Mouse (Mus musculus) lung, postnatal 10 days (tissue): ENCODE data around the gene Itgb5.

Source experiments
- DNase-seq: peaks from one replicate; pipeline ENCODE4 v3.0.0; 2021

Itgb5 gene

DNA sequence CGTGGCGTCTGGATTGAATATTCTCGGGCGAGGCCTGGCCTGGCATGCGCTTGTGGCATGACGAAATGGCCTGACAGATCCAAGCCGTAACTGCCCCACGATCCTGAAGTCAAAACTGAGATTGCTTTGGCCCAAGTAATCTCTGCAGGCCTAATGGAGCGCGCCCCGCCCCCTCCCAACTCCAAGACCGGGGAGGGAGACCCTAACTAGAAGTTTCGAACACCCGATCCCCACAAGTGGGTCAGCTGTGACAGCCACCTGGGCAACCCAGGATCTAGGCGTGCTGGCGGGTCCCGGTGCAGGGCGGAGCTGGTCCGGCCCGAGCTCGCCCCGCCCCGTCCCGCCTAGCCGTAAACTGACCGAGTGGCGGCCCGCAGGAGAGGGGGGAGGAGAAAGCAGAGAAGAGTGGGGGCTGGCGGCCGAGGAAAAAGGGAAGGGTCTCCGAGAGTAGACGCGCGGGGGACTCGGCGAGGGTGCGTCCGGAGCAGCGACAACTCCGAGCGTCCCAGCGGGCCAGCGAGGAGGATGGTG is at the start of gene Itgb5:
TSS of gene Itgb5 (plus strand) at position 365 of the 531 bp plus-strand sequence.
- DNase-seq = peak; percentile 81

DNA sequence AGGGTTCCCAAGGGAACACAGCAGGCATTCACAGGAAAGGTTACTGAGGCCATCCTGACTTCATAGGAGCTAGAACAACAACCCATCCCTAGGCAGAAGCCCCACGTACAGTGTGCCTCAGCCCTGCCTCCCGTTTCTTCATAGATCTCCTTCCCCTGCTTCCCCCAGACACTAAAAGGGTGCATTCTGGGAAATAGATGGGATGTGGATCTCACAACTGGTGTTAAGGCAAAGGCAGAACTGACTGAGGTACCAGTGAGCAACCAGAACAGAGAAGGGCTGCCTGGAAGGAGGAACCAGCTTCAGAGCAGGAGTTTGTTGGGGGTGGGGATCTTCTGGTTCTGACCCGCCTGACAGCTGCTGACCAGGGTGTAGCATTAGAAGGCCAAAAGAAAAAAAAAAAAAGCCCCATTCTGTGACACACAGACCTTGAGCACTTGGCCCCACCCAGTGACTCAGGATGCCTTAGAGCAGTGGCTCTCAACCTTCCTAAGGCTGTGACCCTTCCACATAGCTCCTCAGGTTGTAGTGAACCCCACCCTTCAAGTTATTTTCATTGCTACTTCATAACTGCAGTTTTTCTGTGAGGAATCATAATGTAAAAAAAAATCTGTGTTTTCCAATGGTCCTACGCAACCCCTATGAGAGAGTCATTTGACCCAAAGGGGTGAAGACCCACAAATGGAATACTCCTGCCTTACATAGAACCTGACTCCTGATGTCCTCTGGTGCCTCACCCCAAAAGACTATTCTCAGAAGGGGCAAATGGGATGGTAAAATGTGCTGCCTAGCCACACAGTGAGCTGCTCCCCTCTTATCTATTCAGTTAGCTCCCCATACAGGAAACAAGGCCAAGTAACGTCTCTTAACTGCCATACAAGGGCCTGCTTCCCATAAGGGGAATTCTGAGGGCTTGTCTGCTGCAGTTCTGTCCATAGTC is 47.4 kb upstream of the Itgb5 start:
- no peak for DNase-seq

DNA sequence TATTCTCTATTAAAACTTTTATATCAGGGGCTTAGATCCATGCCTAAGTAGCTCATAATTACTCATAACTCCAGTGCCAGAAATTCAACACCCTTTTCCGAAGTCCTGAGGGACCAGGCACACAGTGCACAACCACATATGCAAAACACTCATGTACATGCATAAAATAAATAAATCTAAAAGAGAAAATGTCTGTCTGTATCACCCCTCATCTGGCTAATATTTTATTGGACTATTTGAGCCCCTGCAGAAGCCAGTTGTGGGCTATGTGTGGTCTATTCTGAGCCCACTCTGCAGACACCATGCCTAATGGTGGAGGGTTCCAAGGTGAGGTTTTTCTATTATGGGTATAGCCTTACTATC is 46.8 kb upstream of the Itgb5 start:
- no peak for DNase-seq

DNA sequence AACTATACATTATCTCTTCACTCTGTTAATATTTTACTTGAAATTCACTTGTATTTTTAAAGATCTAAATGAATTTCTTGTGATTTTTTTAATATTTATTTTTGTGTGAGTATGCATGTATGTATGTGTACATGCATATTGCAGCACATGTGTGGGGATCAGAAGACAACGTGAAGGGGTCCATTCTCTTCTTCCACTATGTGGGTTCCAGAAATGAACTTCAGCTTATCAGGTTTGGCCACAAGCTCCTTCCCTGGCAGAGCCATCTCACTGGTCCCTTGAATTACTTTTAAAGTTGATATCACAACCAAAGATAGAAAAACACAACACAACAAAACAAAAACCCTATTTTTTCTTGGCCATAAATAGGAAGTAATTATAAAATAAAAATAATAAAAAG is 44.9 kb upstream of the Itgb5 start:
- no peak for DNase-seq

DNA sequence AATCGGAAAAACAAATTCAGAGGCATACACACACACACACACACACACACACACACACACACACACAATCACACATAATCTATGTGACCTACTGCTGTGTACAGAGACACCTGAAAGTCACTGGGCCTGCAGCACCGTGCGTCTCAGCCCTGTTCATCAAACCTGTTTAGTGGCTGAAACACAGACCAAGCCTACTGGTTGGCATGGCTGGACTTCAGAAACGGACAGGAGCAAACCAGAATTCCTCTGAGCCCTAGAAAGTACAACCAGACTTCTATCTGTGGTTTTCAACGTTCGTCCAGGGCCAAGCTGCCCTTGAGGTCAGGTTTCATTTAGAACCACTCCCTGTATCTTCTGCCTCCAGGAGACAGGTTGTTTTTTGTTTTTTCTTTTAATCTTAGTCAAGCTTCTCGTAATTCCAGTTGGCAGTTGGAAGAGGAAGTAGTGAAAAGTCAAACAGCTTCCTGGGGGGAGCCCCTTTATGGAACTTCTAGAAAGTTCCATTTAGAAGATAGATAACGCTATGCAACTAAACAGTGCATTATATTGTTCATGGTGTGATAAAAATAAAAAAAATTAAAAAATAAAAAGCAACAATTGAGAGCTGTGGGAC is 44.3 kb upstream of the Itgb5 start:
- DNase-seq = no peak

DNA sequence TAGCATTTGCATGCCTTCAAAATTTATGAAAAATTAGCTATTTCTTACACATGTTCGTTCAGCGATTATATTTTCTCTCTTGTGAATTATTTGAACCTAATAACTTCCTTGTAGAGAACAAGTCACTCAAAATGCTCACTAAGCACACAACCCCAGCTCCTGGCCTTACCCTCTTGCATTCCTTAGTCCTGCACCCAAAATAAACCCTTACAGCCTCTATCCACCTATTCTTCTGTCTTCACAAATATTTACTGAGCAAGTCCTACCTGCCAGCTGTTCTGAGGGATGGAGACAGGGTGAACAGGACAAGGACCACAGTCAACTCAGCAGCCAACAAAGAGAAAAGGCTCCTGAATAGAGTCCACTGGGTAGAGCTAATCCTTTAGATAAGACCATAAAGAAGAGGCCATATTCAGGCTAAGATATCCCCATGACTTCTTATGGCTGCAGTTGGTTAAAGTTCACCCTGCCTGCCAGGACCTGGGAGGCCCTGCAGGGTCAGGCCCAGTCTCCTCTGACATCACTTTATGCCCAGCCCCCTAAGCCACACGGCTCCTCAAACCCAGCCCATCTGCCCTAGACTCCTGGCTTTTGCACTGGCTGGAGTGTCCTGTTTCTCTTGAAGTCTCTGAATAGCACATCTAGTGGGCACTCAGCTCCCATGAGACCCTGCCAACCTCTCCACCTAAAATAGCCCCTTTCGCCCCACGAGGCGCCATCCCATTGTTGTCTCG is 42.6 kb upstream of the Itgb5 start:
- no peak for DNase-seq

DNA sequence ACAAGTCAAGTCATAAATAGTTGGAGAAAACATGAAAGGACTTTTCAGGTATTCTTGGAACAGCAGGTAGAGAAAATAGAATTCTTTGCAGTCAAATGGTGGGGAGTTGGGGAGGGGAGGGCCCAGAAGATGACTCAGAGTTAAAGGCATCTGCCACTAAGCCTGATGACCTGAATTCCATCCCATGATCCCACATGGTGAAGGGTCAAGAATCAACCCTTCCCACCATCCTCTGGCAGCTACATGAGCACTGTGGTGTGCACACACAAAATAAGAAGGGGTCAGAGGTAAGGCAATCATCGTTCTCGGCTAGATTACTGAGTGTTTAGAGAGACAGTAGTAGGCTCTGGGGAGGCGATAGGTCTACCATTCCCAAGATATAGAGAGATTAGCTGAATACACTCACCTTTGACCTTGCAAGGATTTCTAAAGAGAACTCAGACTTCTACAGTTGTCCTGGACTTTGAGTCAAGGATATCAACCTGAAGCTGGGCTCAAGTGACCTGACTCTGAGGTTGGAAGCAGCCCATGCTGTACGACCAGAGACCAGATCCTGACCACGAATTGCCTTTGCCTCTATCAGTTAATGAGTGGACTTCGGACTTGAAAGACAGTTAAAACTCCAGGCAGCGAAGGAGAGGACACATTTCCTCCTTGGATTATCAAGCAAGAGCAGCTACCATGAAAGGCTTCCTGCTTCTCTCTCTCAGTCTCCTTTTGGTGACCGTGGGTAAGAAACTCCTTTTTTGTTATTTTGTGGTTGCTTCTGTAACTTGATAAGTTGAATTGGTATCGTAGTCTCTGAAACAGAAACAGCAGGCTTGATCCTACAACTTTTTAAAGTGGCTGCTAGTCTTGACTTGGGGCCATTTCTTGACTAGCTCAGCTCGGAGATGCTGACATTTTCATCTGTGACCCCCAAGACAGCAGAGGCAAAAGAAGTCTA is 35.3 kb upstream of the Itgb5 start, which contains the start of gene Muc13:
TSS of gene Muc13 (plus strand) at position 192 of the 946 bp plus-strand sequence.
- no peak for DNase-seq

DNA sequence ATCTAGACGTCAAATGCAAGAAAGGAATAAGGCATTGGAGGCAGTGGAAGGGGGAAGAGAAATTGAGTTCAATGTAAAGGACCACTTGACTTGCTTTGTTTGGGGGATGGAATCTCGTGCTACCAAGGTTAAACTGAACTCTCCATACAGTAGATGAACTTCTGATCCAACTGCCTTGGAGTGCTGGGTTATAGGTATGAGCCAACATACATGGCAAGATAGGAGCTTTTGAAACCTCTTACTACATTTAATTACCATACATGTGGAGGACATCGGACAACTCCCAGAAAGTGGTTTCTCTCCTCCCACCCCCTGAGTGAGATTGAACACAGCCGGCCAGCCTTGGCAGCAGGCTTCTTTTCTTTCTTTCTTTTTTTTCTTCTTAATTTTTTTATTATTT is 34.4 kb upstream of the Itgb5 start:
- no peak for DNase-seq

DNA sequence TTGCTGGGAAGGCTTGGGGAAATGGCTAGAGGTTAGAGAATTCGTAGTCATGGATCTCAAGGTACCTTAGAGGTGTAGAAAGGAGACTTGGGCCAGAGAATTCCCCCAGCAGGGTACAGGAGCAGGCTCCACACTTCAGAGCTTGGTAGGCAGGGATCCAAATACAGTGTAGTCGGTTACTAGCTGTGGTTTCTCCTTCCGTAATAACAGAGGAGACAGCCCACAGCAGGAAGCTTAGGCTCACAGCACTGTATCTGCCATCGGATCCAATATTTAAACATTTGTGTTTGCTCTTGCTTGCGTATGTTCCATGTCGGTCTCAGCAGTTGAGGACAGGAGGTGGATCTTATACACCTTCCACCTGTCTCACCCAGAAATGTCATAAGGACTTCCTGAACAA is 33.6 kb upstream of the Itgb5 start:
- DNase-seq = no peak

DNA sequence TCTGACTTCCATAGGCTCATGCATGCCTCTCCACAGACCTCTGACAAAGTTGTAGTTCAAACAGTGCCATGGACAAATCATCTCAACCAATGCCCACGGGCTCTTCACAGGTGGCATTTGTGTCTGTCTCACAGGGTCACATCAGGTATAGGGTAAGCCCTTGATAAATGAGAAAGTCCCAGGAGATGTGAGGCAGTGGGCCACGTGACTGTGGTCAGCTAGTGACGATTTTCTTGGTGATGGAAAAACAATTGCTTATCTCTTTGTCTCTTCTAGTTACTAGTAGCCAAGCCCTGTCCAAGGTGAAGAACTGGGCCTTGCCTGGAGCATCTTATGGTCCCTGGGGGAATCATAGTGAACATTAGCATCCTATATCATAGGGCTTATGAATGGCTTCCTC is 32.7 kb upstream of the Itgb5 start:
- no peak for DNase-seq

DNA sequence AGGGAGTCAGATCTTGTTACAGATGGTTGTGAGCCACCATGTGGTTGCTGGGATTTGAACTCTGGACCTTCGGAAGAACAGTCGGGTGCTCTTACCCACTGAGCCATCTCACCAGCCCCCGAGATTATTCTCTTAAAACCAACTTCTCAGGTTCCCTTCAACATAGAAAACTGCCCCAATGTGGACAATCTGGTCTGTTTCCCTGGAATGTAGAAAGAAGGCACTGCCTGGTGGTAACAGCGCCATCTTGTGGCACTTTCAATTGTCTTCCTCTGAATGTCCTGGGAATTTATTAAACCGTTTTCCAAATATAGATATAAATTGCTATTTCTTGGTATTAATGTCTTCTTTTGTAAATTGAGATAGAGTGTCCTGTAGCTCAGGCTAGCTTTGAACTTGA is 31.6 kb upstream of the Itgb5 start:
- DNase-seq = peak; percentile 72

DNA sequence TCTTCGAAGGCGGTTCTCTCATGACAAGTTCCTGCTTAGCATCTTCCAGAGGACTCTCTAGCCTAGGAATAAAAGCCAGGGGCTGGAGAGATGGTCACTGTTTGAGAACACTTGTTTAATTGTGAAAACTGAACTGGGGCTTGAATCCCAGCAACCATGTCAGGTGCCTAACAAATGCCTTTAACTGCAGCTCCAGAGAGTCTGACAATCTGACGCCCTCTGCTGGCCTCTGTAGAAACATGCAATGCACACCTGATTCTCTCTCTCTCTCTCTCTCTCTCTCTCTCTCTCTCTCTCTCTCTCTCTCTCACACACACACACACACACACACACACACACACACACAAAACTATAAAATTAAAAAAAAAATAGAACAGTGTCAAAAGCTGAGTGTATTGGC is 19.5 kb upstream of the Itgb5 start:
- no peak for DNase-seq

DNA sequence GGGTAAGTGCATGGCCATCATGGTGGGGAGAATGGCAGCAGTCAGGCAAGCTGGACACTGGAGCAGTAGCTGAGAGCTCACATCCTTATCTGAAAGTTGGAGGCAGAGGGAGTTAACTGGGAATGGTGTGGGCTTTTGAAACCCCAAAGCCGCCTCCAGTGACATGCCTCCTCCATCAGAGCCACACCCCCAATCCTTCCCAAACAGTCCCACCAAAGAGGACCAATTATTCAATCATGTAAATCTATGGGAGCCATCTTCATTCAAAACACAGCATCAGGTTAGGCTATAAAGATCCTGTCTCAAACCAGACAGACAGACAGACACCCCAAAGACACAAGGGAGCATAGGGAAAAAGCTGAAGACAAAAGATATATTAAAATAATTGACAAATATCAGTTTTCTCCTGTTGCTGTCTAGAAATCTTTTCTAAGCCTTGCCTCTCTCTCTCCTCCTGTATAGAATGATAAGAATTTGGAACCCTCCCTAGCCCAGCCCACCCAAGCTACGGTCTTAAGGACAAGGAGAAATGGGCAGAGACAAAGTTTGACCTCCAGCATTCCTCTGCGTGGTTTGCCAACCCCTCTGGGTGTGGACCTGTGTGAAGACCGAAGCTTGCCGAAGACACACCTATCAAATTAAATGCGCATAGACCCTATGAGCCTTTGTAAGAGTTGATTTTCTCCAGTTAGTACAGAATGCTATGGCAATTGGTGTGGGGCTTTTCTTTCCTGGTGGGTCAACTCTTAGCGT is 10.9 kb upstream of the Itgb5 start:
- no peak for DNase-seq

DNA sequence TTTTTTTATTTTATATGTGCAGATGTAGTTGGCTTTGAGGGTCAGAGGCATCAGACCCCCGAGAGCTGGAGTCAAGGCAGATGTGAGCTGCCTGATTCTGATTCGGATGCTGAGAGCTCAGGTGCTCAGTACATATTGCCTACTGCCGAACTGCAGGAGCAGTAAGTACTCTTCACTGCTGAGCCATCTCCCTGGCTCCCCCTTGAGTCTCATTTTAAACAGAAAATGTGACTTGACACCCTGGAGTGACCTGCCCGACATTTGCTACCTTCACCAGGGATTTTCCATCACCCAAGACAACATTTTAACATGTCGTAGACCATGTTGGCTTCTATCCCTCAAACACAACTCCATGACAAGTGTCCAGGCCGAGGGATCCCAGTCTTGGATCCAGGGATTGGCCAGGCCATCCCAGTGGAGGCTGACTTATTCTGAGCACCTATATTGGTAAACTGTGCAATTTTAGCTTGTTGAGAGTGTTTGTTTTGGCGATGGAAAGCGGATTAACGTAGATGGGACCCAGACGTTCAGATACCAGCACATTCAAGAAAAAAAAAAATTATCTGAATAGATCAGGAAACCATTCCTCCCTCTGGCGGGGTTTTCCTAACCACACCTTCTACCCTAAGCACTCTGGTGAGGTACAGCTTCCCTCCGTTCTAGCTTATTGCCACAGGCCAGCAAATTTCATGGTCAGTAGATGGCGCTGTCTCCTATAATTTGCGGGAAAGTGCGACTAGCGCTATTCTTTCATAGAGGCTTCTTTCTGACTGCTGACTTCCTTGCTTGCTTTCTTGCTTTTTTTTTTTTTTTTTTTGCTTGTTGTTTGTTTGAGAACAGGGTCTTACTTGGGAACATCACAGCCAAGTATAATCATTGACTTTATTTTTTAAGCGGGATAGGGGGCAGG is 8.9 kb upstream of the Itgb5 start:
- peak; percentile 92 for DNase-seq

DNA sequence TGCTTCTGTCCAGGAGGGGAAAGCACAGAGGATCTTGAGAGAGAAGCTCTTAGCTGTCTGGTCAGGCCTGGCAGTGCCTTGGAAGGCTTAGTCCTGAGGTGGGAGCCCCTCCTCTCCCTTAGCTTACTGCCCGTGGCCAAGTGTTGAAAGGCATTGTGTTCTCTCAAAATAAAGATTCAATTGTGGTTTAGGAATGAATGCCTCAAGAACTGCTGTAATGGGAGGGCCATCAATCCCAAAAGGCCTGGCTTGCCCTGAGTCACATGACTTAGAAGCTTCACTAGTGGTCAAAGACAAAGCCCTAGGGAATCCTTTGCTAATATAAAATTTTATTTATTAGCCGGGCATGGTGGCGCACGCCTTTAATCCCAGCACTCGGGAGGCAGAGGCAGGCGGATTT is 4.9 kb upstream of the Itgb5 start:
- DNase-seq = no peak

DNA sequence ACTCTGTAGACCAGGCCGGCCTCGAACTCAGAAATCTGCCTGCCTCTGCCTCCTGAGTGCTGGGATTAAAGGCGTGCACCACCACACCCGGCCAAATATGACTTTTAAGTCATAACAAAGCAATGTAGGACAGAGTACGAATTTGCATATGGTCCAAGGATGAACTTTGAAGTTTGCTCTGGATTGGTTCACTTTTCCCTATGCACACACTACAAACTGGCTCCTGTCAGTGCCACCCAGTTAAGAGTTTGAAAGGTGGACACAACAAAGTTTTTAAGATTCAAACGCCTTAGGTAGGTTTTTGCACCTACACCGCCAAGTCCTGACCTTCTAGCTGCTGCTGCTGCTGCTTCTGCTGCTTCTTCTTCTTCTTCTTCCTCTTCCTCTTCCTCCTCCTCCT is 969 bp upstream of the Itgb5 start:
- no peak for DNase-seq

DNA sequence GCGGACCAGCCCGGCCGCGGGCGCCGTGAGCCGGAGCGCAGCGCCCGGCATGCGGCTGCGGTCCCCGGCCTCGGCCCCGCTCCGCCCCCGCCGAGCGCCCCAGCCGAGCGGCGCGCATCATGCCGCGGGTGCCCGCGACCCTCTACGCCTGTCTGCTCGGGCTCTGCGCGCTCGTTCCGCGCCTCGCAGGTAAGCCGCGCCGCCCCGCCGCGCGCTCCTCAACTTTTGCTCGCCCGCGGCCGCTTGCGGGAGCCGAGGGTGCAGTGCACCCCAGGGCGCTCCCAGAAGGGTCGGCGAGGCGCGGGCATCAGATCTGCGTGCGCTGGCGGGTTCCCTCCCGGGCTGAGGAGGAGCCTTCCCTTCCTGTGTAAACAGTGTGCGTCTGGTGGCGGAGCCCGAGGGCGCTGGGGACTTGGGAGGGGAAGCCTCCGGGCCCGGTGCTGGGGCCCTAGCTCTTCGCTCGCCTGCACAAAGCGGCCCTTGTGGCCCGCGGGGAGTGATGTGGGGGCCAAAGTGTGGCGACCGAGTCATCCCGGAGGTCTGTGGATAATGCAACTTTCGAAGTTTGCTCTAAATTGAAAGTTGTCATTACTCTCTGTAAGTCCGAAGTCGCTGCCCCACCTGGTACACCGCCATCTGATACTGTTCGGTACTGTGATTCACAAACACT is 512 bp downstream of the Itgb5 start:
- peak; percentile 69 for DNase-seq

DNA sequence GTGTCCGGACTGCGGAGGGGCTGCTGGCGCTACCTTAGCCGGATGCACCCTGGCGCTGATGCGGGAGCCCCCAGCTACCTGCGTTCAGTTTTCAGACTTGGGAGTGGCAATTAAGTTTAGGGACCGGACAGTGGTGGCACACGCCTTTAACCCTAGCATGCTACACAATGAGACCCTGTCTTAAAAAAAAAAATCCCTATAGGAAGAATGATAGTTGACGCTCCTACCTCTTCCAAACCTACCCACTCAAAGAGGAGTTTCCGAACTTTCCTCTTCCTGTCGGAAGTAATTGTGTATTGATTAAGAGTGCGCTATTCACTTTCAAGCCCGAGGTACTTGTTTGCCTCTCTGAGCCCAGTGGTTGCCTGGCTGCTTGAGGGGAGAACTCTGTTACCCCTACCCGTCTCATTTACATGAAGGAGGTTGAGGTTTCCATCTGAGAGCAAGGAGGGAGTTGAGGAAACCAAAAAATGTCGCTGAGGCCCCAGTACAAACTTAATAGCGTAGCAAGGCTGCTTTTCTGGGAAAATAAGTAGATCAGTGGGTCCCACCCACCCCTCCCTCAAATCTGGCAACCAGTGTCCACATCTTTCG is 1.1 kb downstream of the Itgb5 start:
- DNase-seq = no peak

DNA sequence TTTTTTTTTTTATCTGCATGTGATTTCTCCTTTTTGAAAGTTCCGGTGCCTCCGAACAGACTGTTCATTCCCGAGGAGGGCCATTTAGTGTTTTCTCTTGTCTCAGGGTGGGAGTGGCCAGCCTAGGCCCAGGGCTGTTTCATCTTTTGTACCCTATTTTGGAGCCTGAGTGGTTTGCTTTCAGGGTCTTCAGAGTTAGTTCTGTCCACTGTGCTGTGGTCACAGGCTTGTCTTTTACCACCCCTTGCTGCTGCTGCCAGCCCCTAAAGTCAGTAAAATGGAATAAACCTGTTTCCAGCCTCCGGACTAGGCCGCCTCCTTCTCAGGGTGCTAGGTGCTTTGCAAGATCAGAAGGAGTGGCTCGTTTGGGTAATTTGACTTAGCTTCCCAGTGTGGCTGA is 2.6 kb downstream of the Itgb5 start:
- no peak for DNase-seq
